Mouse (Mus musculus): Measurements from ENCODE around the gene 1810024B03Rik. TPM values are rescaled to one million over a fixed set of nuclear protein-coding genes. Genes with fewer than 3 reads are reported as not detected.
"Not testable (repeated sequence)": the region's sequence is repeated elsewhere in the genome, so short reads cannot be mapped to it uniquely, and the experiment has no call there.

Gene 1810024B03Rik
- polyA plus RNA-seq, 1 experiment from 2014 or later: 2.0 TPM

GRCm38 (mm10) chr2:127225261-127225660 is 17.2 kb upstream of the 1810024B03Rik start:
- DNase-seq (ENCODE audit: low spot score): no peak
- H3K36me3 ChIP-seq: peaks cover 100% of the 10 kb centered on the region
- H3K4me1 ChIP-seq: no peaks in the 10 kb centered on the region
- H3K9me3 ChIP-seq: no peaks in the 10 kb centered on the region
- no peak overlapping the region for H3K4me3 ChIP-seq
- no peak overlapping the region for H3K27ac ChIP-seq
- 98% methylated on average over 3 of the region's 3 CpGs for WGBS
- no peaks in the 10 kb centered on the region for H3K27me3 ChIP-seq (ENCODE audit: insufficient read depth, poor library complexity, severe bottlenecking)

GRCm38 (mm10) chr2:127217746-127218145 is 9.7 kb upstream of the 1810024B03Rik start:
- H3K27me3 ChIP-seq (ENCODE audit: insufficient read depth, poor library complexity, severe bottlenecking): no peaks in the 10 kb centered on the region
- no peak for DNase-seq (ENCODE audit: low spot score)
- H3K9me3 ChIP-seq: no peaks in the 10 kb centered on the region
- H3K4me3 ChIP-seq: no peak overlapping the region
- WGBS: 93% methylated on average over 5 of the region's 5 CpGs
- H3K27ac ChIP-seq: no peak overlapping the region
- peaks cover 98% of the 10 kb centered on the region for H3K36me3 ChIP-seq
- no peaks in the 10 kb centered on the region for H3K4me1 ChIP-seq

- 91% methylated on average over 11 of the region's 11 CpGs for WGBS
- Histone ChIP-seq H3K27ac (no peak overlapping the region), H3K27me3 (ENCODE audit: insufficient read depth, poor library complexity, severe bottlenecking) (no peaks in the 10 kb centered on the region), H3K36me3 (peaks cover 53% of the 10 kb centered on the region), H3K4me3 (no peak overlapping the region), H3K9me3 (no peaks in the 10 kb centered on the region), H3K4me1 (peaks cover 8% of the 10 kb centered on the region)
- no peak for DNase-seq (ENCODE audit: low spot score)
Observed at GRCm38 (mm10) chr2:127210701-127211100, 2.6 kb upstream of the 1810024B03Rik start.

GRCm38 (mm10) chr2:127208452-127208769 is 331 bp upstream of the 1810024B03Rik start:
- peaks cover 8% of the 10 kb centered on the region for H3K4me1 ChIP-seq
- WGBS: under 1% methylated on average over 17 of the region's 17 CpGs
- H3K36me3 ChIP-seq: peaks cover 30% of the 10 kb centered on the region
- DNase-seq (ENCODE audit: low spot score): no peak
- no peaks in the 10 kb centered on the region for H3K9me3 ChIP-seq
- H3K27ac ChIP-seq: peak overlapping the region; percentile 88
- peak overlapping the region; percentile 82 for H3K4me3 ChIP-seq
- no peaks in the 10 kb centered on the region for H3K27me3 ChIP-seq (ENCODE audit: insufficient read depth, poor library complexity, severe bottlenecking)

- Histone ChIP-seq H3K27me3 (ENCODE audit: insufficient read depth, poor library complexity, severe bottlenecking) (no peaks in the 10 kb centered on the region), H3K36me3 (peaks cover 22% of the 10 kb centered on the region), H3K4me3 (no peak overlapping the region), H3K27ac (no peak overlapping the region), H3K4me1 (peaks cover 8% of the 10 kb centered on the region), H3K9me3 (no peaks in the 10 kb centered on the region)
- 87% methylated on average over 2 of the region's 2 CpGs for WGBS
- DNase-seq (ENCODE audit: low spot score): no peak
Observed at GRCm38 (mm10) chr2:127206916-127207315, 1.2 kb downstream of the 1810024B03Rik start.

- H3K27me3 ChIP-seq (ENCODE audit: insufficient read depth, poor library complexity, severe bottlenecking); H3K9me3 ChIP-seq; H3K4me3 ChIP-seq; H3K27ac ChIP-seq; H3K4me1 ChIP-seq; DNase-seq (ENCODE audit: low spot score): not testable (repeated sequence)
- H3K36me3 ChIP-seq: peaks cover 20% of the 10 kb centered on the region
- WGBS: 87% methylated on average over 4 of the region's 4 CpGs
Observed at GRCm38 (mm10) chr2:127205936-127206335, 2.1 kb downstream of the 1810024B03Rik start.

GRCm38 (mm10) chr2:127204932-127205331 is 3.1 kb downstream of the 1810024B03Rik start:
- Histone ChIP-seq H3K27ac (no peak overlapping the region), H3K4me3 (no peak overlapping the region)
- WGBS: 30% methylated on average over 3 of the region's 3 CpGs

GRCm38 (mm10) chr2:127189574-127189973 is 18.5 kb downstream of the 1810024B03Rik start:
- Histone ChIP-seq H3K27ac (no peak overlapping the region), H3K4me1 (no peaks in the 10 kb centered on the region)

More at GRCm38 (mm10) chr2:127204932-127205331, 3.1 kb downstream of the 1810024B03Rik start:
- Histone ChIP-seq H3K36me3 (peaks cover 21% of the 10 kb centered on the region), H3K9me3 (no peaks in the 10 kb centered on the region), H3K27me3 (ENCODE audit: insufficient read depth, poor library complexity, severe bottlenecking) (no peaks in the 10 kb centered on the region), H3K4me1 (peaks cover 8% of the 10 kb centered on the region)
- no peak for DNase-seq (ENCODE audit: low spot score)

GRCm38 (mm10) chr2:127182598-127183381 is 25.3 kb downstream of the 1810024B03Rik start:
- peak overlapping the region; percentile 92 for H3K27ac ChIP-seq
- H3K9me3 ChIP-seq: no peaks in the 10 kb centered on the region
- DNase-seq (ENCODE audit: low spot score): peak; percentile 95
- no peaks in the 10 kb centered on the region for H3K4me1 ChIP-seq
- 0 out of 2 replicates have a peak, but pooled peaks cover 6% of the 10 kb centered on the region for H3K27me3 ChIP-seq (ENCODE audit: insufficient read depth, poor library complexity, severe bottlenecking)
- peak overlapping the region; percentile 65 for H3K4me3 ChIP-seq
- no peaks in the 10 kb centered on the region for H3K36me3 ChIP-seq
- WGBS: 2% methylated on average over 17 of the region's 17 CpGs

More at GRCm38 (mm10) chr2:127189574-127189973, 18.5 kb downstream of the 1810024B03Rik start:
- Histone ChIP-seq H3K9me3 (no peaks in the 10 kb centered on the region), H3K36me3 (no peaks in the 10 kb centered on the region), H3K27me3 (ENCODE audit: insufficient read depth, poor library complexity, severe bottlenecking) (no peaks in the 10 kb centered on the region), H3K4me3 (no peak overlapping the region)
- no peak for DNase-seq (ENCODE audit: low spot score)

GRCm38 (mm10) chr2:127166261-127166660 is 41.8 kb downstream of the 1810024B03Rik start:
- not testable (repeated sequence) for H3K27ac ChIP-seq; H3K9me3 ChIP-seq; H3K4me3 ChIP-seq; H3K4me1 ChIP-seq; DNase-seq (ENCODE audit: low spot score); H3K36me3 ChIP-seq
- 10% methylated on average over 1 of the region's 1 CpGs for WGBS
- H3K27me3 ChIP-seq (ENCODE audit: insufficient read depth, poor library complexity, severe bottlenecking): peaks cover 18% of the 10 kb centered on the region; the same call in 1 of the 2 replicates

- no peaks in the 10 kb centered on the region for H3K9me3 ChIP-seq
- H3K36me3 ChIP-seq: no peaks in the 10 kb centered on the region
- H3K27me3 ChIP-seq (ENCODE audit: insufficient read depth, poor library complexity, severe bottlenecking): peaks cover 18% of the 10 kb centered on the region; the same call in 1 of the 2 replicates
- no peak overlapping the region for H3K4me3 ChIP-seq
- no peak for DNase-seq (ENCODE audit: low spot score)
- WGBS: 54% methylated on average over 4 of the region's 4 CpGs
- H3K27ac ChIP-seq: no peak overlapping the region
- H3K4me1 ChIP-seq: no peaks in the 10 kb centered on the region
Observed at GRCm38 (mm10) chr2:127165675-127166074, 42.4 kb downstream of the 1810024B03Rik start.

GRCm38 (mm10) chr2:127145699-127146098 is 62.4 kb downstream of the 1810024B03Rik start:
- no peak overlapping the region for H3K27ac ChIP-seq
- H3K4me1 ChIP-seq: peaks cover 24% of the 10 kb centered on the region
- H3K36me3 ChIP-seq: peaks cover 9% of the 10 kb centered on the region
- DNase-seq (ENCODE audit: low spot score): no peak
- 73% methylated on average over 3 of the region's 3 CpGs for WGBS
- peaks cover 19% of the 10 kb centered on the region for H3K27me3 ChIP-seq (ENCODE audit: insufficient read depth, poor library complexity, severe bottlenecking)
- no peaks in the 10 kb centered on the region for H3K9me3 ChIP-seq
- H3K4me3 ChIP-seq: no peak overlapping the region

GRCm38 (mm10) chr2:127143158-127144063 is 64.7 kb downstream of the 1810024B03Rik start, which contains the start of gene Itpripl1:
Gene Itpripl1 (minus strand): TSS chr2:127143442.
- peak; percentile 92 for DNase-seq (ENCODE audit: low spot score)
- 3% methylated on average over 31 of the region's 31 CpGs for WGBS

More at GRCm38 (mm10) chr2:127143158-127144063, 64.7 kb downstream of the 1810024B03Rik start, which contains the start of gene Itpripl1:
- H3K36me3 ChIP-seq: peaks cover 25% of the 10 kb centered on the region
- H3K27ac ChIP-seq: peak within 1 kb of the TSS; percentile 85
- no peaks in the 10 kb centered on the region for H3K9me3 ChIP-seq
- H3K27me3 ChIP-seq (ENCODE audit: insufficient read depth, poor library complexity, severe bottlenecking): peaks cover 22% of the 10 kb centered on the region
- H3K4me3 ChIP-seq: peak within 1 kb of the TSS; percentile 68
- peaks cover 24% of the 10 kb centered on the region for H3K4me1 ChIP-seq

All from heart, embryonic 10.5 days (tissue).